Mouse (Mus musculus): ENCODE data around the gene Rdx. TPM values are rescaled to one million over a fixed set of nuclear protein-coding genes. Genes with fewer than 3 reads are reported as not detected.

The Rdx gene
- total RNA-seq, 2 experiments from 2014 or later = 43.3 to 46.4 TPM

GRCm38 (mm10) chr9:52102060-52102844 lies 55.3 kb downstream of the Rdx start:
- DNase-seq (ENCODE audit: low spot score in 2 of 2) = no peak
- intact Hi-C loops (cut with DNase I) = no loop called here

DNA sequence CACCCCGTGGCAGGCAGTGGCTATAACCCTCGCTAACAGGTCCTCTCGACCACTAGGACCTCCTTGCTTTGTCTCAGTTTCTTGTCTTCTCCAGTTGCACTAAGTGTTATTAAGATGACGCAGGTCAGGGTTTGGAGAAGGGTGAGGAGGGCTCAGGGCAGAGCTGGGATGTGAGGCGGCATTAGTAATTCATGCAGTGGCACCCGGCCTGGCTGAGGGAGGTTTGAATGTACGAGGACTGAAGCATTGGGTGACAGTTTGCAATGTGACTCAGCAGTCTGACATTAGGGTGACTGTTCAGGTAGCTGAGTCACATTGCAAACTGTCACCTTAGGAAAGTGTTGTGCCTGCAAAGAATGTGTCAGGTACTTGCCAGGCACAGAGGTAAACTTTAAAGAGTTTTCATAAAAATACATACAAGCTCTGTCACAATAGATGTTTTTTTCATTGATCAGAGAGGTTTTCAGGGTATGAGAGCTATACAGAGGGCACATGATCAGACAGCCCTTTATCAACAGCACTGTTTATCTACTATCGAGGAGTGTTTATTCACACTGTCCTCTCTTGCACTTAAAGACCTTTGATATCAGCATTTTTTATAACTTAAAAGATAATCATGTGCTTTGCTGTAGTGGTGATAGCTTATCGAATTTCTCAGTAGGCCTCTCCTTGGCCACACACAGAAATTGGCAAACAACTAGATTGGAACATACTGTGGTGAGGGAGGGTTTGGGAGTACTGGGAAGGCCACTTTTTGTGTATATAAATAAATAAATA lies 56.7 kb downstream of the Rdx start:
- no peak for DNase-seq (ENCODE audit: low spot score in 2 of 2)
- intact Hi-C loops (cut with DNase I) = no loop called here

DNA sequence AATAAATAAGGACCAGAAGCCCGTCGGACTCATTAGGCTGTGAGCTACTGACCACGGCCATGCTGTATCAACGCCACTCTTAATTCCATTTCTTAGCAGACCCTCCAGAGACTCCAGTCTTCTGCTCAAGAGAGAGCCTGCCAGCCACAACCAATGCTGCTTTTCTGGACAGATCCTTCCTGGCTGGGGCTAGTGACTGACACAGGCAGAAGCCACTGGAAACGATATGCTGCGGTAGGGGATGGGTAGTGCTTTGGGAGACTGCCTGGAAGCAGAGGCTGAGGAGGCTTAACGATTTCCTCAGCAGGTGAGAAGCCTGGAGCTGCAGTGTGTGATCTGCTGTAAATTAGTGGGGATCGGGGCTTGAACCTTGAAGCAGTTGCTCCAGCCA lies 57.2 kb downstream of the Rdx start:
- no peak for DNase-seq (ENCODE audit: low spot score in 2 of 2)
- intact Hi-C loops (cut with DNase I) = no loop called here

DNA sequence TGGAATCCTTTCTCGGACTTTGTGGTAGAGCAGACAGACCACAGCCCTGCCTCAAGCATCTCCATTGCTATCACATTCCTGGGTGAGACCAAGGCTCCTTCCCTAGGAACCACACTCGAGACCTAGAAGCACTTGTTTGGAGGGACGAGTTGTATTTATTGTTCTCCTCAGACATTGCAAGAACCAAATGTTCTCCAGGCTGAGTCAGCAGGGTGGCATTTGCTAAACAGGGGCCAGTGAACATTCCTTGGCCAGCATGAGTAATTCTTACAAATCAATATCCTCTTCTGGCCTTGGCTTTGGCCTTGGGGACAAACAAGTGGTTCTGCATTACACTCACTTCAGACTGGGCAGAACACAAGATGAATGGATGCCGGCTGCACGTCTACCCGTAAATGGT lies 58.5 kb downstream of the Rdx start:
- DNase-seq (ENCODE audit: low spot score in 2 of 2) = no peak
- intact Hi-C loops (cut with DNase I) = no loop called here

DNA sequence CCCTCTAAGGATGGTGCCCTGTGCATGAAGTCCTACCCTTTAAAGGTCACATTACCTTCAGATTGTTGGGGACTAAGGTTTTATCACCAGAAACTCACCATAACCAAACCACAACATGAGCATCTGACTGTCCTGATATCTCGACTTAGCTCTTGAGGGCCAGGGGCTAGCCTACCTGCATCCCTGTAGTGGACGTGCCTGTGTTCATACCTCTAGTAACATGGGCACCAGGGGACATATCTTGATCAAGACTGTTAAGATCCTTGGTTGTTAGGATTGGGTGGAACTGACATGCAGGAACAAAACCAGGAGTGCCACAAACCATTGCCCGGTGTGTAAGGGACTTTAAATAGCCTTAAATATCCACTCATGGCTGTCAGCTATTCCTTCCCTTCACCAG lies 60.2 kb downstream of the Rdx start:
- DNase-seq (ENCODE audit: low spot score in 2 of 2) = no peak
- intact Hi-C loops (cut with DNase I) = no loop called here

DNA sequence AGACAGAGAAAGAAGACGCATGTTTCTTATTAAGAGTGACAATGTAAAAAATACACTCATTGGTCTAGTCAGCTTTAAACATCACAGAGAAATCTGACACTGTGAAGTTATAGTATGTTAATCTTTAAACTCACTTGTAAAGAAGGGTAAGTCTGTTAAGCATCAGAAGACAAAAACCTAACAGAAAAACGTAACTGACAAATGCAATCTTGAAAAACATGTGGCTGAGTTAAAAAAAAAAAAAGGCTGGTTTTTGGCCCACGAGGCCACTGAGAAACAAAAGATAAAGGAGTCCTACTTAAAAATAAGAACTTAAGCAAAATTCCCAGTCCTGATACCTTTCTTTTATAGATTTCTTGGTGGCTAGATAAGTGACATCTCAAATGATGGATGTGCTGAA lies 63.8 kb downstream of the Rdx start:
- intact Hi-C loops (cut with DNase I) = no loop called here
- DNase-seq (ENCODE audit: low spot score in 2 of 2) = no peak

GRCm38 (mm10) chr9:52113091-52113490 lies 66.1 kb downstream of the Rdx start:
- intact Hi-C loops (cut with DNase I) = no loop called here
- DNase-seq (ENCODE audit: low spot score in 2 of 2) = no peak

DNA sequence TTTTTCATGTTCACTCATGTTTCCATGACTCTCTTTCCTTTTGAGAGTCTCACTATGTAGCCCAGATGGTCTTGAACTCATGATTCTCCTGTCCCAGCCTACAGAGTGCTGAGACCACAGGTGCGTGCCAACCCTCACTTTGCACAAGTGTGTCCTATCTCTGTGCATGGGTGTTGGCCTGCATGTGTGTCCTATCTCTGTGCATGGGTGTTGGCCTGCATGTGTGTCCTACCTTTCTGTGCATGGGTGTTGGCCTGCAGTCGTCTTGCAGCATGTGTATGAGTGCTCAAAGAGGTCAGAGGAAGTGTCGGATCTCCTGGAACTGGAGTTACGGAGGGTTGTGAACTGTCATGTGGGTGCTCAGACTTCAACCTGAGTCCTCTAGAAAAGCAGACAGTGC lies 72.2 kb downstream of the Rdx start:
- intact Hi-C loops (cut with DNase I) = no loop called here
- no peak for DNase-seq (ENCODE audit: low spot score in 2 of 2)

GRCm38 (mm10) chr9:52125225-52125624 lies 78.3 kb downstream of the Rdx start:
- intact Hi-C loops (cut with DNase I) = no loop called here
- no peak for DNase-seq (ENCODE audit: low spot score in 2 of 2)

GRCm38 (mm10) chr9:52130348-52130747 lies 83.4 kb downstream of the Rdx start:
- intact Hi-C loops (cut with DNase I) = loop anchor here (5.0 kb wide), 2 partner anchors 37 to 157 kb away; partner anchors contain the start of gene Zc3h12c
- no peak for DNase-seq (ENCODE audit: low spot score in 2 of 2)

DNA sequence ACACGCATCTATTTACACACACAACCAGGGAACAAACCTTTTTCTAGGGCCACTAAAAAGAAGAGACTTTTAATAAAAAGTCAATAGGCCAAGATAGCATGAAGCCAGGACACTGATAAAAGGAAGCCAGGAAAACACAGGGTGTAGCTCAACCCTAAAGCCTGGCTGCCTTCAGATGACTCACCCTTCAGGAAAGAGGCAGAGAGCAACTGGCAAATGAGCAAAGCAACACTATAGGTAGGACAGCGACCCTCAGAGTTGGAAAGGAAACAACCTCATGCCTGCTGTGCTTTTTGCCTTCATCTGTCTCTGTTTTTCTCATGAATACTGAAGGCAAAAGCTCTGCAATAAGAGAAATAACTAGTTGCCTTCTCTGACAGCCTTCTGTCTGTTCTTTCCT lies 85.8 kb downstream of the Rdx start:
- DNase-seq (ENCODE audit: low spot score in 2 of 2) = no peak
- intact Hi-C loops (cut with DNase I) = loop anchor here (5.0 kb wide), 2 partner anchors 35 to 155 kb away; partner anchors contain the start of gene Zc3h12c

Small RNA genes within 50 kb of the gene (microRNA-seq; reads per million reads assigned to microRNA genes)
- gene Gm27686 (not detected), gene Mir6244 (not detected)

Other genes with a start within 250 kb of the Rdx start
- gene Fdx1, start 83.6 kb upstream of the Rdx start, total RNA-seq (2021) = 10 to 100 TPM; 19.8 to 19.9 TPM
- gene Zc3h12c, start 121.4 kb downstream of the Rdx start, total RNA-seq (2021) = 10 to 100 TPM; 11.5 to 12.9 TPM